Mouse (Mus musculus) sigmoid colon, adult 10 weeks (tissue): ENCODE measurements around the gene Ccnd2. TPM values are rescaled to one million over a fixed set of nuclear protein-coding genes. Genes with fewer than 3 reads are reported as not detected.

ENCODE experiments used
- polyA plus RNA-seq: library from polyadenylated mRNA; stranded (reverse); fragments of 350-450 nt; fragmentation: Illumina TruSeq; extraction: RNeasy Lipid Tissue Mini Kit (QIAGEN cat#74804); gene quantifications from one replicate; pipeline ENCODE4 v1.2.3, GENCODE M21; 2014; ENCODE audit warnings: low read depth, low replicate concordance

Ccnd2 gene
- polyA plus RNA-seq: 96.0 TPM

GRCm38 (mm10) chr6:127152106-127152951, at the start of gene Ccnd2:
Ccnd2 (minus strand) TSS chr6:127152193.

DNA sequence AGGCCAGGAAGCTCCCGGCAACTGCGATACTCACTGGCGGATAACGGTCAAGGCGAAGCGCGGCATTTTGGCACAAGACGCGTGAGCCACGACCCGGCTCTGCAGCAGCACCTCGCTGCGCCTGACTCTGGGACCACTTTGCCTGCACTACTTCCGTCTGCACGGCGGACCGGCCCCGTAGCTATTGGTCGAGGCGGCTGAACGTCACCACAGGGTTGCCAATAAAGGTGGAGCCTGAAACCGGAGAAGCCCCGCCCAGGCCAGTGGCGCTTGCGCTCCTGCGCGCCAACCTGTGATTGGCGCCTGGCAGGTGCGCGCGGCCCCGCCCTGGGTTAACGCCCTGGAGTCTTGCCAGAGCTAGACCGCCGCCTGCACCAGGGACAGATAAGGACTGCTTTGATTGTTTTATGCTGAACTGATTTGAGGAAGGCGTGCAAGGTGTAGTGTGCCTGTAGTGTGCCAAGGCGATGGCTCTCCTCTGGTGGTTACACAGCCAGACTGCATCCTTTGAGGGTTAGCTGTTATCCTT, 42.5 kb downstream of the Ccnd2 start, which contains the start of gene Tigar:
Tigar (minus strand) TSS at position 156 of the 529 bp plus-strand sequence.

Other genes with a start within 250 kb of the Ccnd2 start
- 0.32 TPM for gene Dyrk4, start 230.4 kb downstream of the Ccnd2 start, polyA plus RNA-seq
- gene Rad51ap1, start 212.6 kb downstream of the Ccnd2 start, polyA plus RNA-seq: 16.2 TPM
- 22.7 TPM for gene D6Wsu163e, start 212.2 kb downstream of the Ccnd2 start, polyA plus RNA-seq
- not detected for gene Fgf6, start 136.6 kb downstream of the Ccnd2 start, polyA plus RNA-seq
- not detected for gene Fgf23, start 79.3 kb downstream of the Ccnd2 start, polyA plus RNA-seq
- 6.4 TPM for gene Tigar, start 42.6 kb downstream of the Ccnd2 start, polyA plus RNA-seq